Mouse (Mus musculus): ENCODE results near the gene Pkd1l1. TPM values are rescaled to one million over a fixed set of nuclear protein-coding genes. Genes with fewer than 3 reads are reported as not detected.

Pkd1l1 gene
- polyA plus RNA-seq, 1 experiment from 2014 or later: 0.11 TPM

DNA sequence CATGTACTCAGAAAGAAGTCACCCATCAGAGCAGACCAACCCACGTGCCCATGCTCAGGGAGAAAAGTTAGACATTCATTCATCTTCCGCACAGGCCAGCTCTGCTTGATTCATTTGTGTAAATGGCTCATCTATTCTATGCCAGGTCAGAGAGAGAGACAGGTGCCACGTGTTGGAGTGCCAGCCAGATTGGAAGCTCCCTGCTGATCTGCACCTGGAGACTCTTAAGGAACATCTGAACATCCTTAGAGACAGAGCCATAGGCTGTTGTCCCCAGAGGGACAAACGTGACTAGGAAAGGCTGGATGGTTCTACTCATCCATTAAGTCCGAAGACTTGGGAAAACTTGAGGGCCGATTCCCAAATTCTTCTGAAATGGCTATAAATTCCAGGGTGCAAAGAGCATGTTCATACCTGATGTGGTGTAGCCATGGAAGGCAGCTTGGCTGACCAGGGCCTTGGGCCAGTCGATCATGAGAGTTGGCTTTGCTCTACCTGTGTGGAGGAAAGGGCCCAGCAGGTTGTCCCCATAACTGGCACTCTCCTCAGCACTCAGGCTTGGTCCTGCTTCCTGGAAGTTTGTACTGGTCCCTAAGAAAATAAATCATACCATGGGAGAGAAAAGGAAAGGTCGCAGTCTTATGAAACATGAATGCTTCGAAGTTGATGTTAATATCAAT, 36.5 kb downstream of the Pkd1l1 start:
- Histone ChIP-seq H3K27me3 (ENCODE audit: control insufficient read depth, insufficient read depth, low read length) (no peaks in the 10 kb centered on the region), H3K9me3 (ENCODE audit: control insufficient read depth, low read length) (no peaks in the 10 kb centered on the region), H3K4me1 (ENCODE audit: control insufficient read depth in 2 of 2, insufficient read depth in 2 of 2, low read length in 2 of 2) (peaks cover 0 to 5% of the 10 kb centered on the region in 2 experiments; a peak in 1 of 4 replicates), H3K4me2 (ENCODE audit: low read length) (no peak overlapping the region), H3K9ac (ENCODE audit: low read length) (no peak overlapping the region), H3K27ac (replicated peaks in 1 of 2; ENCODE audit: control insufficient read depth in 1 of 2, insufficient read depth in 1 of 2, low read depth in 2 of 2, low read length in 2 of 2) (no peak overlapping the region), H3K36me3 (ENCODE audit: control insufficient read depth, insufficient read depth, low read length) (no peaks in the 10 kb centered on the region), H3K4me3 (ENCODE audit: control insufficient read depth in 1 of 2, insufficient read depth in 1 of 2, low read depth in 1 of 2, low read length in 2 of 2) (no peak overlapping the region)
- WGBS: 78% methylated on average over 9 of the region's 9 CpGs
- no peak for ATAC-seq (ENCODE audit: insufficient number of reproducible peaks, insufficient read depth, low FRiP score, low read depth)

DNA sequence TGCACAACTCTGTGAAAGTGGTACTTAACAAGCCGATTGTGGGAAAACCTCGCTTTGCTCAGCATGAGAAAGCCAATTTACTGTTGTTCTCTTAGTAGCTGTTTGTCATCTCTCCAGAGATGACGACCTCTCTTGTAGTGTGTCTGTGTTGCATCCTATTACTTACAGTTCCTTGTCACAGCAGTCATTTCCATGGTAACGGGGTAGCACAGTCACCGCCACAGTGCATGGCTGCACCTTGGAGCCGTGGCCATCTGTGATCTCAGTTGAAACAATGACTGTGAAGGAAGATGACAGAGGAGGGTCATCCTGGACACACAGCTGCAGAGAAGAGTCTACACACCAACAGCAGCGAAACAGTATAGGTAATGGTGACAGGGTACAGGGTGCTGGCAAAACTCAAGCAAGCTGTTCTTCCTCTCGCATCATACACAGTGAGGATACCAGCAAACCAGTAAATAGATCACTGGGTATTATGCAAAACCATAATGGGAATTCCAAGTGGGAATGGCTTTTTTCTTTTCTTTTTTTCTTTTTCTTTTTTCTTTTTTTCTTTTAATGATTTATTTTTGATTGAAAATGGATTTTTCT, 56.9 kb downstream of the Pkd1l1 start:
- WGBS: 82% methylated on average over 8 of the region's 8 CpGs

DNA sequence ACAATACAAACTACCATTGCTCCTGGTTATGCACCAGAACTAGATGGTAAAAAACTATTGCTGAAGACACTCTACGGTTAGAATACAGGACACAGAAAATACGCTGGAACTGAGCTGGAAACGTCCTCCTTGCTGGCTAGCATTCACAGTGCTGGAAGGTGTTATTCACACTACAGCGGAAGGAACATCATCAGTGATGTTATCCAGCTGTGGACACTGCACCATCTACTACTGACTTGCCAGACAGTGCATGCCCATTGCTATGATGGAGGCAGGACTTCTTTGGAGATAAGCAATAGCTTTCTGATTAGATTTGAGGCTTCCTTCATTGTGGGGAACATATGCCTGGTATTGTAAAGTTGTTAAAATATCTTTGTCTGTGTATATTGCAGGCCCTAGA, 90.3 kb downstream of the Pkd1l1 start:
- no peak for ATAC-seq (ENCODE audit: insufficient number of reproducible peaks, insufficient read depth, low FRiP score, low read depth)
- Histone ChIP-seq H3K27me3 (ENCODE audit: control insufficient read depth, insufficient read depth, low read length) (no peaks in the 10 kb centered on the region), H3K9ac (ENCODE audit: low read length) (no peak overlapping the region), H3K27ac (replicated peaks in 1 of 2; ENCODE audit: control insufficient read depth in 1 of 2, insufficient read depth in 1 of 2, low read depth in 2 of 2, low read length in 2 of 2) (no peak overlapping the region), H3K4me3 (ENCODE audit: control insufficient read depth in 1 of 2, insufficient read depth in 1 of 2, low read depth in 1 of 2, low read length in 2 of 2) (no peak overlapping the region), H3K9me3 (ENCODE audit: control insufficient read depth, low read length) (no peaks in the 10 kb centered on the region), H3K36me3 (ENCODE audit: control insufficient read depth, insufficient read depth, low read length) (no peaks in the 10 kb centered on the region), H3K4me2 (ENCODE audit: low read length) (no peak overlapping the region), H3K4me1 (ENCODE audit: control insufficient read depth in 2 of 2, insufficient read depth in 2 of 2, low read length in 2 of 2) (no peaks in the 10 kb centered on the region)
- WGBS: 68% methylated on average over 4 of the region's 4 CpGs

More for the DNA sequence above, 56.9 kb downstream of the Pkd1l1 start:
- Histone ChIP-seq H3K36me3 (ENCODE audit: control insufficient read depth, insufficient read depth, low read length) (no peaks in the 10 kb centered on the region), H3K27ac (replicated peaks in 1 of 2; ENCODE audit: control insufficient read depth in 1 of 2, insufficient read depth in 1 of 2, low read depth in 2 of 2, low read length in 2 of 2) (no peak overlapping the region), H3K27me3 (ENCODE audit: control insufficient read depth, insufficient read depth, low read length) (no peaks in the 10 kb centered on the region), H3K4me3 (ENCODE audit: control insufficient read depth in 1 of 2, insufficient read depth in 1 of 2, low read depth in 1 of 2, low read length in 2 of 2) (no peak overlapping the region), H3K9me3 (ENCODE audit: control insufficient read depth, low read length) (no peaks in the 10 kb centered on the region), H3K9ac (ENCODE audit: low read length) (no peak overlapping the region), H3K4me1 (ENCODE audit: control insufficient read depth in 2 of 2, insufficient read depth in 2 of 2, low read length in 2 of 2) (no peaks in the 10 kb centered on the region), H3K4me2 (ENCODE audit: low read length) (no peak overlapping the region)
- no peak for ATAC-seq (ENCODE audit: insufficient number of reproducible peaks, insufficient read depth, low FRiP score, low read depth)

DNA sequence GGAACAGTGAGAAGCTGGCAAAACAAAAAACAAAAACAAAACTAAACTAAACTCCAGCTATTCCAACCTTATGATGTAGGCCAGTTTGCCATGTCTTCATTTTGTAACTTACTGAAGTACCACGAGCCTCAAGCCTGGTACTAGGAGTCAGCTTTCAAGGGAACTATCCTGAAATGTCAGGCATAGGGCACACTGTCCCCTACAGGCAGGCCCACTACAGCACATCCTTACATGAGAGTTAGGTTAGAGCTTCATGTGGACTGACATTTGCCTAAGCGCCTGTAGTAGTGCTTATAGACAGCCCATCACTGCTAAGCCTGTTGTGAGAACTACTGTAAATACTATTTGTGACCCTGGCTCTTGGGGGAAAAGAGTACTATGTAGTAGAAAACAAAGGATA, 91.5 kb downstream of the Pkd1l1 start:
- WGBS: 60% methylated on average over 2 of the region's 2 CpGs
- no peaks in the 10 kb centered on the region for H3K4me1 ChIP-seq (ENCODE audit: control insufficient read depth in 2 of 2, insufficient read depth in 2 of 2, low read length in 2 of 2)
- ATAC-seq (ENCODE audit: insufficient number of reproducible peaks, insufficient read depth, low FRiP score, low read depth): no peak
- H3K9me3 ChIP-seq (ENCODE audit: control insufficient read depth, low read length): no peaks in the 10 kb centered on the region
- H3K9ac ChIP-seq (ENCODE audit: low read length): no peak overlapping the region
- H3K27me3 ChIP-seq (ENCODE audit: control insufficient read depth, insufficient read depth, low read length): no peaks in the 10 kb centered on the region
- H3K4me3 ChIP-seq (ENCODE audit: control insufficient read depth in 1 of 2, insufficient read depth in 1 of 2, low read depth in 1 of 2, low read length in 2 of 2): no peak overlapping the region
- no peak overlapping the region for H3K27ac ChIP-seq (replicated peaks in 1 of 2; ENCODE audit: control insufficient read depth in 1 of 2, insufficient read depth in 1 of 2, low read depth in 2 of 2, low read length in 2 of 2)
- no peaks in the 10 kb centered on the region for H3K36me3 ChIP-seq (ENCODE audit: control insufficient read depth, insufficient read depth, low read length)
- H3K4me2 ChIP-seq (ENCODE audit: low read length): no peak overlapping the region

DNA sequence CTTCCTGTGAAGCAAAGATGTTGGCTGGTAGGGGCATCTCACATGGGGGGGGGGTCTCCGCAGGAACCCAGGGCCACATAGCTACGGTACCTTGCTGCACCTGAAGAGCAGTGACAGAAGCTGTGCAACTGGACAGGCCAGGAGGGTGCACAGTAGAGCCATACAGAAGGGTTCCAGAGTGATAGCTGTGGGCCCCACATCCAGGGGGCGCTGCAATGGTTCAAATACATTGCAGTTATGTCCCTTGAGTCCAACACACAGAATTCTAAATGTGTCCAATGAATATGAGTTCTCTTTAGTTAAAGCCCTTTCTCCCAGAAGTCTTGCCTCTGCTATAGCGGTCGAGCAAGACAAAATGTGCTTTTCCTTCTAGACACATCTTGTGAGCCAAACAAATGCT, 103.0 kb downstream of the Pkd1l1 start:
- H3K4me3 ChIP-seq (ENCODE audit: control insufficient read depth in 1 of 2, insufficient read depth in 1 of 2, low read depth in 1 of 2, low read length in 2 of 2): no peak overlapping the region
- no peak overlapping the region for H3K4me2 ChIP-seq (ENCODE audit: low read length)
- H3K36me3 ChIP-seq (ENCODE audit: control insufficient read depth, insufficient read depth, low read length): no peaks in the 10 kb centered on the region
- H3K27me3 ChIP-seq (ENCODE audit: control insufficient read depth, insufficient read depth, low read length): no peaks in the 10 kb centered on the region
- no peak overlapping the region for H3K9ac ChIP-seq (ENCODE audit: low read length)
- 93% methylated on average over 5 of the region's 5 CpGs for WGBS
- H3K4me1 ChIP-seq (ENCODE audit: control insufficient read depth in 2 of 2, insufficient read depth in 2 of 2, low read length in 2 of 2): no peaks in the 10 kb centered on the region
- H3K9me3 ChIP-seq (ENCODE audit: control insufficient read depth, low read length): no peaks in the 10 kb centered on the region
- no peak overlapping the region for H3K27ac ChIP-seq (replicated peaks in 1 of 2; ENCODE audit: control insufficient read depth in 1 of 2, insufficient read depth in 1 of 2, low read depth in 2 of 2, low read length in 2 of 2)
- no peak for ATAC-seq (ENCODE audit: insufficient number of reproducible peaks, insufficient read depth, low FRiP score, low read depth)

DNA sequence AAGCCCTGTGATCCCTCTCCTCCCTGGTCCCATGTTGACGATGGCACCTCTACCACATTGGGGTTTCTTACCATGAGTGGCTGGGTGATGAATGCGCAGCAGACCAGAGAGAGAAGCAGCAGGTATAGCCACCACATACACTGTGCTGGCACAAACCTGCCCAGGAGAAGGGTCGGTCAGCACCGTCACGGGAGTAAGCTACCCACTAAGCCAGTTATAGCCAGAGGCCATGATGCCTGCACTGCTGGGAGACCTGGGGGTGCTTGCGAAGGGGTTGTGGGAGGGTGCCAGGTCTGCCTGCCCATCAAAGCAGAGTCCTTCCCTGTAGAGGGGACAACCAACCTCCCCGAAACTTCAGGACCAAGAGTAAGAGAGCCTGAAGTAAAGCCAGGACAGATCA, 107.0 kb downstream of the Pkd1l1 start:
- no peak overlapping the region for H3K9ac ChIP-seq (ENCODE audit: low read length)
- no peaks in the 10 kb centered on the region for H3K9me3 ChIP-seq (ENCODE audit: control insufficient read depth, low read length)
- no peak for ATAC-seq (ENCODE audit: insufficient number of reproducible peaks, insufficient read depth, low FRiP score, low read depth)
- 87% methylated on average over 7 of the region's 7 CpGs for WGBS
- no peak overlapping the region for H3K27ac ChIP-seq (replicated peaks in 1 of 2; ENCODE audit: control insufficient read depth in 1 of 2, insufficient read depth in 1 of 2, low read depth in 2 of 2, low read length in 2 of 2)
- no peaks in the 10 kb centered on the region for H3K4me1 ChIP-seq (ENCODE audit: control insufficient read depth in 2 of 2, insufficient read depth in 2 of 2, low read length in 2 of 2)
- H3K27me3 ChIP-seq (ENCODE audit: control insufficient read depth, insufficient read depth, low read length): no peaks in the 10 kb centered on the region
- no peak overlapping the region for H3K4me3 ChIP-seq (ENCODE audit: control insufficient read depth in 1 of 2, insufficient read depth in 1 of 2, low read depth in 1 of 2, low read length in 2 of 2)
- H3K4me2 ChIP-seq (ENCODE audit: low read length): no peak overlapping the region
- H3K36me3 ChIP-seq (ENCODE audit: control insufficient read depth, insufficient read depth, low read length): no peaks in the 10 kb centered on the region

DNA sequence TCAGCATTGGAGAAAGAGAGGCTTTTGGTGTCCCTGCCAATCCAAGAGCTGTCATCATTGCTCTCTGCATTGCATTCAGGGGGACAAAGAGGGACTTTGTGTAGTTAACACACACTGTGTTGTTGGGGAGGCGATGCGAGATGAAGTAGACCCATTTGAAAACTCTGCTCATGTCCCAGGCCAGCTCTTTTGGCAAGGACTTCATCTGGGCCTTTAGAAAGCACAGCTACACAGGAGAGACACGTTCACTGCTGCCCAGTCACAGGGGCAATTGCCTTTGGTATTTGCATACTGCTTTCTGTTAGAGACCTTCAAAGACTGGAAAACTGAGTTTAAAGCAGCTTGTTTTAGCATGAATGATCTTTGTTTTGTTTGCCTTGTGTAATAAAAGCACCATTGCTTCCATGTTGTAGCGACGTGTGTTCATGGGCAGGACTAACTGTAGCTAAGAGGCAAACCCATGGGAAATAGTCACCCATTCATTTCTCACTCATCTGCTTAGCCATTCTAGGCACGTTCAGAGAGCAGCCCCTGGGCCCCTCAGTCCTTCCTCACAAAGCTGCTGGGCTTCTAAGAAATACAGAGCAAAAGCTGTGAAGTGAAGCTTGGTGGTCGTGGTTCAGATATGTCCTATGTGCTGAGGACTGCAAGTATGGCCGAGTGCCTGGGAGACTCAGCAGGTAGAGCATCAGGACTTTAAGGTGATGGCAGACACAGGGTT, 109.0 kb downstream of the Pkd1l1 start:
- Histone ChIP-seq H3K36me3 (ENCODE audit: control insufficient read depth, insufficient read depth, low read length) (no peaks in the 10 kb centered on the region), H3K4me3 (ENCODE audit: control insufficient read depth in 1 of 2, insufficient read depth in 1 of 2, low read depth in 1 of 2, low read length in 2 of 2) (no peak overlapping the region), H3K27ac (replicated peaks in 1 of 2; ENCODE audit: control insufficient read depth in 1 of 2, insufficient read depth in 1 of 2, low read depth in 2 of 2, low read length in 2 of 2) (no peak overlapping the region), H3K4me2 (ENCODE audit: low read length) (no peak overlapping the region), H3K4me1 (ENCODE audit: control insufficient read depth in 2 of 2, insufficient read depth in 2 of 2, low read length in 2 of 2) (no peaks in the 10 kb centered on the region), H3K9ac (ENCODE audit: low read length) (no peak overlapping the region), H3K9me3 (ENCODE audit: control insufficient read depth, low read length) (no peaks in the 10 kb centered on the region), H3K27me3 (ENCODE audit: control insufficient read depth, insufficient read depth, low read length) (no peaks in the 10 kb centered on the region)
- 75% methylated on average over 8 of the region's 8 CpGs for WGBS
- no peak for ATAC-seq (ENCODE audit: insufficient number of reproducible peaks, insufficient read depth, low FRiP score, low read depth)
